Mouse (Mus musculus) ovary, postnatal 10 days (tissue): ENCODE measurements around the gene Zfp821.

Experiments used
- DNase-seq: peaks from one replicate; pipeline ENCODE4 v3.0.0; 2022; ENCODE audit warnings: low spot score

Gene Zfp821

GRCm38 (mm10) chr8:109705320-109706075 lies at the start of gene Zfp821:
Zfp821 (plus strand) TSS chr8:109705546.
- DNase-seq, result peak; percentile 77

DNA sequence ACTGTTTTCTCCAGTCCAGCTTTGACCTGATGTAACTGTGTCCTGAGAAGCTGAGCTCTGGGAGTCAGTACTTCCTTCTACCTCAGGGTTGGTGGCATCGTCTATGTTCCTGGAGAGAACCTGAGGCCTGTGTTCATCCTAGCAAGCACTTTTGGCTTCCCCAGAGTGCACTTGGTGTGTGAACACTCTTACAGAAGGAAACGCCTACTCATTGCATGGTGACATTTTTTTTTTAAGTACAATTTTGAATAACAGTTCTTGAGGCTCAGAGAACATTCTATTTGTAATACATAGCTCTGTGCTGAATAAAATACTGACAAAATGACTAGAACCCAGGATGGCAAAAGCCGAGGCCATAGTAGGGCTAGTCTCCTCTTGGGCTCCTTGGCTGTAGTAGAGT lies 48.5 kb upstream of the Zfp821 start:
- no peak for DNase-seq

DNA sequence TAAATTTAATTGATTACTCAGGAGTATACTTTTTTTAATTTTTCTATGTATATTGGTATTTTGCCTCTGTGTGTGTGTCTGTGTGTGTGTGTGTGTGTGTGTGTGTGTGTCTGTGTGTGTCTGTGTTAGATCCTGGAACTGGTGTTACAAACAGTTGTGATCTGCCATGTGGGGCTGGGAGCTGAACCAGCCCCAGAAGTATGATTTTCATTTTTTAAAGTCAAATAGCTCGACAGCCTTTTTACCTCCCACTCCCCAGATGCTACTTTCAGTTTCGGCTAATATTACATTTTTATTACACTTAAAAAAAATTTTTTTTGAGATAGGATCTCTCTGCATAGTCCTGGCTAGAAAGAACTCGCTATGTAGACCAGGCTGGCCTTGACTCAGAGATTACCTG lies 43.0 kb upstream of the Zfp821 start:
- no peak for DNase-seq

- DNase-seq, result no peak
Measured at GRCm38 (mm10) chr8:109666616-109667015, 38.7 kb upstream of the Zfp821 start.

- DNase-seq, result no peak
Measured at GRCm38 (mm10) chr8:109672656-109673055, 32.7 kb upstream of the Zfp821 start.

GRCm38 (mm10) chr8:109673596-109673995 lies 31.8 kb upstream of the Zfp821 start:
- DNase-seq, result no peak

DNA sequence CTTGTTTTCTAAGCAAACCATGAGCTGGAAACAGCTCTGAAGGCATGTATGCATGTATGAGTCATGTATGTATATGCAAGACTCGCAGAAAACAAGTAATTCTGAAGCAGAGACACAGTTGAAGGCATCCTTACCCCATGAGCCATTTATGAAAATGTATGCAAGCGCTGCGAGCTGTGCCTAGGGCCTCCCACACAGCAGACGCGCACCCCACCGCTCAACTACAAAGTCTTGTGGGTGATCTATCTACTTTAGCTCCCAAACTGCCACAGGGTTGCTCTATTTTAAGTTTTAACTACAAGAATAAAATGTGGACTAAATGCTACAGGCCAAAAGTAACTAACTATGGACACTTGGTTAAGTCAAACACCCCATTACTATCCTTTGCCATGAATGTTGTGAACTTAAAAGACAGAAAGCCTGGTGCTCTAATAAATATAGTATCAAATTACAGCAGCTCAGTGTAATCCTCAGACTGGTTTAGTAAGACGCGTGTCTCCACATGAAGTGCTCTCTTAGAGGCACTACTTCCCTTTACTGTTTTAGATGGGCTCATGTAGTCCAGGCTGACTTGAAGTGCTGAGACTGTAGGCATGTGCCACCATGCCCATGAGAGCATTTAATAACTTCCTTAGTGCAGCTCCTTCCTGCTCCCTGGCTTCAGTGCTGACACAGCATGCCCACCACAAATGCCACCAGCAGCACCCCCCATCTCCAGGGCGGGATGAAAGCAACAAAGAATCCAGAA lies 29.3 kb upstream of the Zfp821 start:
- DNase-seq, result no peak

DNA sequence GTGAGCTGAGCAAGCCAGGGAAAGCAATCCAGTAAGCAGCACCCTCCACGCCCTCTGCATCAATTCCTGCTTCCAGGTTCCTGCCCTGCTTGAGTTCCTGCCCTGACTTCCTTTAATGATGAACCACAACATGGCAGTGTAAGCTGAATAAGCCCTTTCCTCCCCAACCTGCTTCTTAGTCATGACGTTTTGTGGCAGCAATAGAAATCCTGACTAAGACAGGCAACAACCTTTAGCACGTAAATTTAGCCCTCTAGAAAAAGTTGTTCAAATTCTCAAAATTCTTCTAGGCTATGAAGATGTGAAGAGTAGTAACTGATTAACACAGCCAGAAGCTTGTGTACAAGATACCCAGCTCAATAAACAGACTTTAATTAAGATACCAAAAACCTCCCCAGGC lies 23.8 kb upstream of the Zfp821 start:
- DNase-seq, result no peak

- no peak for DNase-seq
Measured at GRCm38 (mm10) chr8:109682120-109682519, 23.2 kb upstream of the Zfp821 start.

DNA sequence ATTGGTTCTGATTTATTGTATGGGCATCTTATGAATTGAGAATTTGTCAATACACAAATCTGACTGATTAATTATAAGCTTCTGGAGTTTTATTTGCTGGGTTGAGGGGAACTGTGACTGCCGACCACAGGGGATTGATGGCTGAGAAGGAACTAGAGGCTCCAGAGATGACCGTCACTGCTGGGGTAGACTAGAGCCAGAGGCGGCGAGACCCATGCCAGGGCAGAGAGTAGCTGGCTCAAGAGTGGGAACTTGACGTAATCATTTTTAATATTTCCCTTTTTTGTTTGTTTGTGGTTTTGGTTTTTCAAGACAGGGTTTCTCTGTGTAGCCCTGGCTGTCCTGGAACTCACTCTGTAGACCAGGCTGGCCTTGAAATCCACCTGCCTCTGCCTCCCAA lies 18.1 kb upstream of the Zfp821 start:
- no peak for DNase-seq

GRCm38 (mm10) chr8:109691769-109692168 lies 13.6 kb upstream of the Zfp821 start:
- DNase-seq, result no peak

GRCm38 (mm10) chr8:109692443-109693145 lies 12.8 kb upstream of the Zfp821 start:
- DNase-seq, result no peak

GRCm38 (mm10) chr8:109693146-109693900 lies 12.0 kb upstream of the Zfp821 start, which contains the start of gene Ist1:
Ist1 (minus strand) TSS chr8:109693260.
- peak; percentile 93 for DNase-seq

DNA sequence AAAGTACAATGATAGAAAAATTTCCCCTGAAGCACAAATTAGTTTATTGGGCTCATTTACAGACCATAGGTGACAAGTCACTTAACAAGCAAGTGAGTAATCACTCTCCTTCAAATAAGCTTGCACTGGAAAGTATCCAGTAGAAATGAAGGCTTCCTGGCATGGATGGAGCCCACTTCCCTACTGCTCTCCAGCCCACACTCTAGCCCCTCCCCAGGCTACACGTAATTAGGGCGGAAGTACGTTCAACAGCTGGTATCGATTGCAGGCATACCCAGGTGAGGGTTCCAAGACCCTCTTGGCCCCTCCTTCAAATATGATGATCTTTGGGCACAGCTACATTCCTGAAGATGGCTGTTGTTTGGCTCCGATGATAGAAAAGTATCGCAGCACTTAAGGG lies 11.2 kb upstream of the Zfp821 start:
- no peak for DNase-seq

DNA sequence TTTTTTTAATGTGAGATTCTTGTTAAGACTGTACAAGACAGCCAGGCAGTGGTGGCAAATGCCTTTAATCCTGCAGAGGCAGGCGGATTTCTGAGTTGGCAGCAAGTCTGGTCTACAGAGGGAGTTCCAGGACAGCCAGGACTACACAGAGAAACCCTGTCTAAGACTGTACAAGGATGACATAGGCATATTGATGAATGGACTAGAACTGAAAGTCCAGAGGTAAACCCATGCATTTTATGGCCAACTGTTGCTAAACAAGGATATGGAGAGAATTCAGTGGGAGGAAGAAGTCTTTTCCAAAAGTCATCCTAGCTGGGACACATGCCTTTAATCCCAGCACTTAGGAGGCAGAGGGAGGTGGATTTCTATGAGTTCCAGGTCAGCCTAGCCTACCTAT lies 7.6 kb upstream of the Zfp821 start:
- DNase-seq, result no peak

GRCm38 (mm10) chr8:109698477-109698876 lies 6.9 kb upstream of the Zfp821 start:
- no peak for DNase-seq

- DNase-seq, result no peak
Measured at GRCm38 (mm10) chr8:109704565-109705319, 604 bp upstream of the Zfp821 start.

DNA sequence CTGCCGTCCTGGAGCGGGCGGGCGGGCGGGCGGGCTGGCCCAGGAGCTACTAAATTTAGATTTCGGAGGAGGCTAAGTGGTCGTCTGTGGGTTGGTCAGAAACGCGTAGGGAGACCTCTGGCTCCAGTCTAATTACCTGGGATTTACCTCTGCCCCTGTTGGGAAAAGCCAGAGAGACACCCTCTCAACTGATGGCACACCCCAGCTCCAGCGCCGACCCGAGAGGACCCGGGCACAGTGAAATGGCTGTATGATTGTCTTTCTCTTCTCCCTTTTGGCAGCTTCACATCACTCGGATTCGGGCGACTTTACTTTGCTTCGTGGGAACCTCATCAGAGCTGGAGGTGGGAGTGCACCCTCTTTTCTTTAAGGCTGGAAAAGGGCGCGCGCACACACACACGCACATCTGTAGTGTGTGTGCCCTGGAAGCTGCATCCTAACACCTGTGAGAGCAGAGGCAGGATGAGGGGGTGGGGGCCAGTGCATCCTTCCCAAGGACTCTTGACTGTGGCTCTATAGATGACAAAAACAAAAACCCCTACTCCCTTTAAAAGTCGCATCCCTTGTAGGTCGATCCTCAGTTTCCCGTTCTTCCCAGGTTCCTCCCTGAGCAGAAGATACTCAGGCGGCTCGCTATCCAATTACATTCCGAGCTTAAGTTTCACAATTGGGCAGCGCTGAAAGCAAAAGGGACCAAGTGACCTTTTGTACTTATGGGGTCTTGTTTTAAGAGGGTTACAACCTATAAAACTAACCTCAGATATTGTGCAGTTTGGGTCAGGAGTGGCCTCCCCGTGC lies 929 bp downstream of the Zfp821 start:
- DNase-seq, result no peak

- peak; percentile 46 for DNase-seq
Measured at GRCm38 (mm10) chr8:109706874-109707237, 1.5 kb downstream of the Zfp821 start.

GRCm38 (mm10) chr8:109707921-109708320 lies 2.6 kb downstream of the Zfp821 start:
- no peak for DNase-seq

DNA sequence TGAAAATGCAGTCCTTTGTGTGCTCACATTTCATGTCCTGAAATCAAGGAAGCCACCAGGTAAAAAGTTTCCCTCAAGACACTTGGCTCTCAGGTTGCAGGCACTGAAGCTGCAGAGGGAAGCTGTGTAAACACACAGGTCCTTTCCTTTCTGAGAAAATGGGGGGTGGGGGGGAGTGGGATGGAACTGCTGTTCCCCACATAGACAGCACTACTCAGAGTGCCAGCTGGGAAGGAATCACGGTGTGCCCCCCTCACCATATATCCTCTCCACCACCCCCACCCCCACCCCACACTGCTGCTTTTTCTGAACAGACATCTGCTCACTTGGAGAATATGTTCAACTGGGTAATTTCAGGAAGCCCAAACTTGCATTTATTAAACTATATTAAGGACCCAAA lies 7.2 kb downstream of the Zfp821 start:
- DNase-seq, result no peak
